Mouse (Mus musculus): Measurements from ENCODE around the gene Rnf186. TPM values are rescaled to one million over a fixed set of nuclear protein-coding genes. Genes with fewer than 3 reads are reported as not detected.
"Not testable (repeated sequence)": the region's sequence is repeated elsewhere in the genome, so short reads cannot be mapped to it uniquely, and the experiment has no call there.

The Rnf186 gene
- polyA plus RNA-seq, 1 experiment = not detected

DNA sequence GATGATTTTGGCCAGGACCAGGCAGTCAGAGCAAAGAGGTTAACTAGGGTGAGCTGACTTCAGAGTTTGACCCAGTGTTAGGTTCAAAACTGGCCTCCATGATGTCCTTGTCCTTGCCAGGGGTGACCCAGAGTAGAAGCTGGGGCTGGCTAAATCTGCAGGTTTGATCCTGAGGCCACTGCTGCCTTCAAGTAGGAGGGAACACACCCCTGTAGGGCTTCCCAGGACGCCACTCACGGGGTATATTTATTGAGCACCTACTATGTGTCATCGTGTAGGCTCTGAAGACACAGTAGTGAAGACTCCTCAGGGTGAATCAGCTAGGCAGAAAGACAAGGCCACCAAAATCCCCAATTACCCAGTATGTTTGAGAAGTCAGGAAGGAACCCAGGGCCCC, 6.8 kb downstream of the Rnf186 start:
- WGBS = 46% methylated on average over 3 of the region's 3 CpGs
- no peak for TF ChIP-seq POLR2A (IDR thresholded peaks at IDR 0.05; ENCODE audit: borderline replicate concordance, control insufficient read depth, low read depth, low read length)
- TF ChIP-seq CTCF (IDR thresholded peaks at IDR 0.05; ENCODE audit: control insufficient read depth, insufficient read depth, low read length) = no peak
- peak overlapping the region; percentile 88 for H3K4me3 ChIP-seq (replicated peaks; ENCODE audit: control insufficient read depth, low read depth, low read length)
- no peaks in the 10 kb centered on the region; the same call in 1 of the 2 replicates for H3K4me1 ChIP-seq (ENCODE audit: control insufficient read depth, insufficient read depth, low read length)
- H3K27ac ChIP-seq (ENCODE audit: control insufficient read depth, insufficient read depth, low read depth, low read length, poor library complexity) = peak overlapping the region; percentile 93

- WGBS = 86% methylated on average over 2 of the region's 2 CpGs
- not testable (repeated sequence) for H3K4me3 ChIP-seq (replicated peaks; ENCODE audit: control insufficient read depth, low read depth, low read length); H3K4me1 ChIP-seq (ENCODE audit: control insufficient read depth, insufficient read depth, low read length); H3K27ac ChIP-seq (ENCODE audit: control insufficient read depth, insufficient read depth, low read depth, low read length, poor library complexity)
Observed at GRCm38 (mm10) chr4:138974540-138974939, 7.6 kb downstream of the Rnf186 start.

GRCm38 (mm10) chr4:138975194-138975593, 8.3 kb downstream of the Rnf186 start:
- 68% methylated on average over 3 of the region's 3 CpGs for WGBS
- TF ChIP-seq POLR2A (IDR thresholded peaks at IDR 0.05; ENCODE audit: borderline replicate concordance, control insufficient read depth, low read depth, low read length) (no peak), CTCF (IDR thresholded peaks at IDR 0.05; ENCODE audit: control insufficient read depth, insufficient read depth, low read length) (no peak)
- no peaks in the 10 kb centered on the region; the same call in 1 of the 2 replicates for H3K4me1 ChIP-seq (ENCODE audit: control insufficient read depth, insufficient read depth, low read length)

GRCm38 (mm10) chr4:138976046-138976445, 9.1 kb downstream of the Rnf186 start:
- TF ChIP-seq POLR2A (IDR thresholded peaks at IDR 0.05; ENCODE audit: borderline replicate concordance, control insufficient read depth, low read depth, low read length) = no peak
- no peak for TF ChIP-seq CTCF (IDR thresholded peaks at IDR 0.05; ENCODE audit: control insufficient read depth, insufficient read depth, low read length)
- 80% methylated on average over 6 of the region's 6 CpGs for WGBS
- Histone ChIP-seq H3K4me3 (replicated peaks; ENCODE audit: control insufficient read depth, low read depth, low read length) (no peak overlapping the region), H3K27ac (ENCODE audit: control insufficient read depth, insufficient read depth, low read depth, low read length, poor library complexity) (no peak overlapping the region), H3K4me1 (ENCODE audit: control insufficient read depth, insufficient read depth, low read length) (no peaks in the 10 kb centered on the region; the same call in 1 of the 2 replicates)

More at GRCm38 (mm10) chr4:138975194-138975593, 8.3 kb downstream of the Rnf186 start:
- no peak overlapping the region for H3K27ac ChIP-seq (ENCODE audit: control insufficient read depth, insufficient read depth, low read depth, low read length, poor library complexity)
- no peak overlapping the region for H3K4me3 ChIP-seq (replicated peaks; ENCODE audit: control insufficient read depth, low read depth, low read length)

DNA sequence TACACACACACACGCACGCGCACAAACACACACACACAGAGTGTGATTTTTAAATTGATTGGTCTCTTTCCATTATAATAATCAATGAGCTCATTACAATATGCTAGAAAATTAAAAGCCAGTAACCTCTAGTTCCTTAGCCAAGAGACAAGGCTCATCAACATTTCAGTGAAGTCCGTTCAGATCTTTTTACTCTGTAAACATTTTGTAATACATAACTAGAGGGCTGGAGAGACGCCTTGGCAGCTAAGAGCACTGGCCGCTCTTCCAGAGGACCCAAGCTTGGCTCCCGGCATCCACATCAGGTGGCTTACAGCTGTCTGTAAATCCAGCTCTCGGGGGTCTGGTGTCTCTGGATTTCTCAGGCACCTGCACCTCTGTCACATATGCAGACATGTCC, 13.1 kb downstream of the Rnf186 start:
- TF ChIP-seq POLR2A (IDR thresholded peaks at IDR 0.05; ENCODE audit: borderline replicate concordance, control insufficient read depth, low read depth, low read length) = no peak
- TF ChIP-seq CTCF (IDR thresholded peaks at IDR 0.05; ENCODE audit: control insufficient read depth, insufficient read depth, low read length) = no peak
- WGBS = 91% methylated on average over 8 of the region's 8 CpGs

GRCm38 (mm10) chr4:138980771-138981420, 14.0 kb downstream of the Rnf186 start:
- Histone ChIP-seq H3K4me3 (replicated peaks; ENCODE audit: control insufficient read depth, low read depth, low read length) (no peak overlapping the region), H3K4me1 (ENCODE audit: control insufficient read depth, insufficient read depth, low read length) (no peaks in the 10 kb centered on the region), H3K27ac (ENCODE audit: control insufficient read depth, insufficient read depth, low read depth, low read length, poor library complexity) (no peak overlapping the region)
- no peak for TF ChIP-seq POLR2A (IDR thresholded peaks at IDR 0.05; ENCODE audit: borderline replicate concordance, control insufficient read depth, low read depth, low read length)
- TF ChIP-seq CTCF (IDR thresholded peaks at IDR 0.05; ENCODE audit: control insufficient read depth, insufficient read depth, low read length) = no peak
- 83% methylated on average over 12 of the region's 12 CpGs for WGBS

More for the DNA sequence above, 13.1 kb downstream of the Rnf186 start:
- no peak overlapping the region for H3K27ac ChIP-seq (ENCODE audit: control insufficient read depth, insufficient read depth, low read depth, low read length, poor library complexity)
- H3K4me1 ChIP-seq (ENCODE audit: control insufficient read depth, insufficient read depth, low read length) = no peaks in the 10 kb centered on the region
- no peak overlapping the region for H3K4me3 ChIP-seq (replicated peaks; ENCODE audit: control insufficient read depth, low read depth, low read length)

- 89% methylated on average over 3 of the region's 3 CpGs for WGBS
Observed at GRCm38 (mm10) chr4:138983422-138983821, 16.5 kb downstream of the Rnf186 start.

DNA sequence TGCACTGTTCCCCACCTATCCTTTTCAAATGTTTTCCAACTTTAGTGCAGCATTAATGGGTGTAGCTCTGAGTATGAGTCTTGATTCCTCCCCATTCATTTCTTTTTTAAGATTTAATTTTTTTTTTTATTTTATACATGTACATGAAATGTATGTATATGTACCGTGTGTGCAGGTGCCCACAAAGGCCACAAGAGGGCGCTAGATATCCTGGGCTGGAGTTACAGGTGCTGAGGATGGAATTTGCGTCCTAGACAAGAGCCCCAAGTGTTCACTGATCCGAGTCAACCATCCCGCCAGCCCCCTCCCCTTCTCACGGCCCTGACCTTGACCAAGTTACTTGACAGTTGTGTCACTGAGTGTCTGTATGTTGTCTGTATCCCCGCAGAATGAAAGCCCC, 17.8 kb downstream of the Rnf186 start:
- no peaks in the 10 kb centered on the region for H3K4me1 ChIP-seq (ENCODE audit: control insufficient read depth, insufficient read depth, low read length)
- WGBS = 81% methylated on average over 7 of the region's 7 CpGs
- no peak overlapping the region for H3K4me3 ChIP-seq (replicated peaks; ENCODE audit: control insufficient read depth, low read depth, low read length)
- peak; percentile 23; the same call in 1 of the 2 replicates for TF ChIP-seq CTCF (IDR thresholded peaks at IDR 0.05; ENCODE audit: control insufficient read depth, insufficient read depth, low read length)
- no peak for TF ChIP-seq POLR2A (IDR thresholded peaks at IDR 0.05; ENCODE audit: borderline replicate concordance, control insufficient read depth, low read depth, low read length)
- H3K27ac ChIP-seq (ENCODE audit: control insufficient read depth, insufficient read depth, low read depth, low read length, poor library complexity) = no peak overlapping the region

More at GRCm38 (mm10) chr4:138983422-138983821, 16.5 kb downstream of the Rnf186 start:
- no peak for TF ChIP-seq POLR2A (IDR thresholded peaks at IDR 0.05; ENCODE audit: borderline replicate concordance, control insufficient read depth, low read depth, low read length)
- no peak for TF ChIP-seq CTCF (IDR thresholded peaks at IDR 0.05; ENCODE audit: control insufficient read depth, insufficient read depth, low read length)
- Histone ChIP-seq H3K27ac (ENCODE audit: control insufficient read depth, insufficient read depth, low read depth, low read length, poor library complexity) (no peak overlapping the region), H3K4me1 (ENCODE audit: control insufficient read depth, insufficient read depth, low read length) (no peaks in the 10 kb centered on the region), H3K4me3 (replicated peaks; ENCODE audit: control insufficient read depth, low read depth, low read length) (no peak overlapping the region)

- Histone ChIP-seq H3K4me1 (ENCODE audit: control insufficient read depth, insufficient read depth, low read length) (no peaks in the 10 kb centered on the region), H3K4me3 (replicated peaks; ENCODE audit: control insufficient read depth, low read depth, low read length) (no peak overlapping the region), H3K27ac (ENCODE audit: control insufficient read depth, insufficient read depth, low read depth, low read length, poor library complexity) (no peak overlapping the region)
- WGBS = 88% methylated on average over 5 of the region's 5 CpGs
- no peak for TF ChIP-seq CTCF (IDR thresholded peaks at IDR 0.05; ENCODE audit: control insufficient read depth, insufficient read depth, low read length)
- no peak for TF ChIP-seq POLR2A (IDR thresholded peaks at IDR 0.05; ENCODE audit: borderline replicate concordance, control insufficient read depth, low read depth, low read length)
Observed at GRCm38 (mm10) chr4:138986280-138986679, 19.4 kb downstream of the Rnf186 start.

Data from bone marrow, adult 2 months (tissue).